Mouse (Mus musculus) testis, postnatal 10 days (tissue): ENCODE results near the gene Gna15.

Experiments used
- DNase-seq: peaks from one replicate; pipeline ENCODE4 v3.0.0; 2021; ENCODE audit warnings: low spot score

Gna15 gene

DNA sequence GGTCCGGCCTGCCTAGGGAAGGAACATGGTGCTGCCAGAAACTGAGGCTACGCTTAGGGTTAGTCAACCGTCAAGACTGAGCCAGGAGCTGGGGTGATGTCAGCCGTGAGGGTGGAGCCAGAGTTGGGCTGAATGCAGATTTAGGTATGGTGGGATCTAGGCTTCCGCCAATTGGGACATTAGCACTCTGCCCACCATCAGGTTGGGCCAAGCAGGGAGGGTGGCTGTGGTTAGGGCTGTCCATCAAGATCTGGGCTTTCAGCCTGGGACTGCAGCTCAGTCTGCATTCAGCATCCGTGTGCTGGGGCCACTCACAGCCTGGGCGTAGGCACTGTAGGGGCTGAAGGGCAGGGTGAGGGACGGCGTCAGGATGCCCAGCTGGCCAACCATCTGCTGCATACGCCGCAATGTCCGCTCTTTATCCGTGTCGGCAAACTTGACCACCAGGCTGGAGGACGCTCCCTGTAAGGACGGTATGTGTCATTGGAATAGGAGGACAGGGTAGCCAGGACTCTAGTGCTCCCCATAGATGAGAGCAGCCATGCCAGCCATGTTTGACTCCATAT is 56.3 kb downstream of the Gna15 start:
- peak; percentile 38 for DNase-seq

DNA sequence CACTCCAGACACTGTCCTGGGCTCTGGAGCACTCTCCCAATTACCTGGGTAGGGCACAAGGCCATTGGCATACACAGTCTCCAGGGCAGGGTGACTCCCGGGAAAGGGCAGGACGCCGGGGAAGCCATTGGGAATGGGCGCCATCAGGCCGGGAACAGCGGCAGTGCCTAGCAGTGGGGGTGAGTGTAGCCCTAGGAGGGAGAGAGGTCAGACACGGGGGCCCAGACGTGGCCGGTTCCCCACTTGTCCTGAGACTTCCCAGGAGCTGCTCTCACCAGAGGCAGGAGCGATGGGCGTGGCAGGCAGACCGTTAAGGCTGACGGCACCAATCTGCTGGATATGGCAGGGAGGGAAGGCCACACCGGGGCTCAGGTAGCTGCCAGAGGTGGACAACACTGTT is 57.1 kb downstream of the Gna15 start:
- DNase-seq: peak; percentile 38

DNA sequence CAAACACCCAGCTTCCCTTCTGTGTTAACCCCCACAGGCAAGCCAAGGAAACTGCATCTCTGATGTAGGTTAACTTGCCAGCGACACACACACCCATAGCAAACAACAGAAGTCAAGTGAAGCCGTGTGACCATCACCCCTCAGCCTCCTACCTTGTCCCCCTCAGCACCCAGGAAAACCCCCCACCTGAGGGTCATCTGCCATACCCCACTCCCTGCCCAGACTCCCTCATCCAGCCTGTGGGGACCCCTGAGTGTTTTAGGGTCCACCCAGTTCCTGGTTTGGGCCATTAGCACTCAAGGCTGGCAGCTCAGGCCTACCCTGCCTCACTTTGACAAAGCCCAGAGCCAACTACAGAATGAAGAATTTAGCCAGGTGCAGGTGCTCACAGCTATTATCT is 58.0 kb downstream of the Gna15 start:
- no peak for DNase-seq

DNA sequence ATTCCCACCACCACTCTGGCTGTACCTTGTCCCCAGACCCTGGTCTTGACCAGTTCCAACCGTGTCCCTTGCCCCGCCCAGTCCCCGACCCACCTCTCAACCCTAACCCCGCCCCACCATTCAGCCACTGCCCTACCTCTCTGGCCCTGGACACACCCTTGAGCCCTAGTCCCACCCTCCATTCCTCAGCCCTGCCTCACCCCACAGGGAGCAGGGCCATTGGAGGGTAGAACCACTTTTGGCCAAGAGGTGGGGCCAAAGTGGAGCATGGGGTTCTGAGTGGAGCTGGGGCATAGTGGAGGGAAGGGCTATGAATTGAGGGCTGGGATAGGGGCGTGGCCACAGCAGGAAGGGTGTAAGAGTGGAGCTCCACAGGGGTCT is 58.8 kb downstream of the Gna15 start:
- peak; percentile 44 for DNase-seq

DNA sequence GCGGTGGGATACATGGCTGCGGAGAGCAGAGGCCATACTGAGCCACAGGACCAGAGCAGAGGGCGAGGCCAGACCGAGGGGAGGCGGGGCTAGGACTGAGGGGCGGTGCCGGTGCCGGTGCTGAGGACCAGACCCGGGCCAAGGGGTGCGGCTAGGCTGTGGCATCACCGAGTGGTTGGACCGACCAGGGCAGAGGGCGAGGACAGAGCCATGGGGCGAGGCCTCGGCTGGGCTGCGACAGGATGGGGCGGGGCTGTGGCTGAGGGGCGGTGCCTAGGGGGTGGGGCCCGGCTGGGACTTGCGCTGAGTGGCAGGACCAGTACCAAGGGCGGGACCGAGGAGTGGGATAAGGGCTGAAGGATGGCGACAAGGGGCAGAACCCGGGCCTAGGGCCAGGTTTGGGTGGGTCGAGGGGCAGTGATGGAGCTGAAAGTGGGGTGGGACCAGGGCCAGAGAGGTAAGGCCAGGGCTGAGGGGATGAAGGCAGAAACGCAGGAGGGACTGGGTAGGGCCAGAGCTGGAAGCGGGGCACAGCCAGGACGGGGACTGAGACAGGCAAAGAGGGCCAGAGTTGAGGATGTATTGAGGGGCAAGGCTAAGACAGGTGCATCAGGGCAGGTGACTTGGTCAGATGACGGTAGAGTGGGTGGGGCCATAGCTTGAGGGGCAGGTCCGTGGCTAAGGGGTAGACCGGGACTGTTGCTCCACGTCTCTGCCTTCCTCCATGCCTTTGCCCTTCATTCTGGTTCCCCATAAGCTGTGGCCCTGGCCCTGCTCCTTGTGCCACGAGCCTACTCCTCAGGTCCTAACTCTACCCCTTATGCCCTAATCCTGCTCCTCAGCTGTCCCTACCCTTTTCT is 59.4 kb downstream of the Gna15 start:
- DNase-seq: peak; percentile 70

DNA sequence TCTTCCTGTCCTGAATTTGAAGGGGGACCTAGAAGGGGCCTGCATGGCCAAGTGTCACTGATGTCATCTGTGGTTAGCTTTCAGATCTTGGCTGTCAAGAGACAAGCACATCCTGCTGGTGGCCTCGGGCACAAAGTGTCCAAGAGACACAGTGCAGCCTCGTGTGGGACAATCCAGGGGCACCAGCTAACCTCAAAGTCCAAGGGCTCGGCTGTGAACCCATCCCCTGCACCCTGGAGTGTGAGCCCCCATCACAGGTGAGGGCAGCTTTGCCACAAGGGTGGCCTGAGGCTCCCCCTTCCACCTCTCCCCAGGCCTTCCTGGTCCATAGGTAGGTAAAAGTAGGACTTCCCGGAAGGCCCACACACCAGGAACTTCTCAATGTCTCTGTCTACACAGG is 60.5 kb downstream of the Gna15 start:
- DNase-seq: peak; percentile 33

DNA sequence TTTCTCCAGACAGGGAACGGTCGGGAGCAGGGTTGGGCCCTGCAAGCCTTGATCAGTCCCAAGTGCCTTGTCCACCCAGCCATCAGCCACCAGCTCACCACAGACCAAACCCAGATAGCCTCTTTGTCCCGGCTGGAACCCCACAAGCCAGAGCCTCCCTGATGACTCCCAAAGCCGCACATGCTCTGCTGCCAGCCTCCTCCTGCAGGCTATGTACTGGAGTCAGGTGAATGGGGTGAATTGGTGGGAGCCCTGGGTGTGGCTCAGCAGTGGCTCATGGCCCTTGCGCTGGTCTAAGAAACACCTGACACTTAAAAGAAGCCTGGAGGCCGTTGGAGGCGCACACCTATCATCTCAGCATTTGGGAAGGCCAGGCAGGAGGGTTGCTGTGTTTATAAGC is 61.1 kb downstream of the Gna15 start:
- DNase-seq: peak; percentile 37

DNA sequence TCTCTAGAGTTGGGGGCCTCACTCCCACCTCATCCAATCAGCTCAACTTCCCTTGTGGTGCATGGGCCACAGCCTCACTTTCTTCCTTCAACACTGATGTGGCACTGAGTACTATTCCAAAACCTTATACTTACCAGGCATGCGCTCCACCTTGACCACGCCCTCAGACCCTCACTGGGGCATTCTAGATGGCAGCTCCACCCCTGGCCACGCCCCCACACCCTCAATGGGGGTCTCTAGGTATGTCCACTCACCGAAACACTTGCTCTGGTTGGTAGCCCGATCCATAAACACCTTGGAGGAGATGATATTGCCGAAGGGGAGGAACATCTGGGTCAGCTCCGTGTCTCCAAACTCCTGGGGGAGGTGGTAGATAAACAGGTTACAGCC is 61.6 kb downstream of the Gna15 start:
- DNase-seq: peak; percentile 61

DNA sequence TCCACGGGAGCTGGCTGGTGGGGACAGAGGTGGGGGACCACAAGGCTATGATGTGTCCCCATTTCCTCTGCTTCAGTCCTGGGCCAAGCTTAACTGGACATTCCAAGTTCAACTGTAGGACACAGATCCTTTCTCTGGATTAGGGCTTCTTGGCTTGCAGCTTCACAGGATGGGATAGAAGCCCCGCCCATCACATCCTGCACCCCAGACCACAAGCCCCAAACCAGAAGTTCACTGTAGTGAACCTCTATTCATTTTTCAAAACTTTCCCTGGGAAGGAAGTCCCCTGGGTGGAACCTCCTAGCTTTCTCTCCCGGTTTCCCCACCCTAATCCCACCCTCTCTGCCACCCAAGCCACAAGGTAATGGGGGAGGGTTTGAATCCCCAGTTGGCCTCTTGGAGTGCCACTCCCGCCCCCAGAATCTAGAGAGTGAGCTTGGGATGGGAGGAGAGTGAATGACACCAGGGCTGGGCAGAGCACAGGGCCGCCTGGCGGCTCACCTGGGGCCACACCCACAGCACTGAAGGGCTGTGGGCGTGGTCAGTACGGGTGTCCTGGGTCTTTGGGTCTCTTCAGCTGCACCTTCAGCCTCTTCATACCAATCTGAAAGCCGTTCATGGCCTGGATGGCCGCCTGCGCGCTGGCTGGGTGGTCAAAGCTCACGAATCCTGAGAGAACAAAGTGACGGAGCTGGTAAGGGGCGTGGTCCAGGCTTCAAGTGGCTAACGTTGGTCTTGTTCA is 62.2 kb downstream of the Gna15 start:
- DNase-seq: peak; percentile 45

DNA sequence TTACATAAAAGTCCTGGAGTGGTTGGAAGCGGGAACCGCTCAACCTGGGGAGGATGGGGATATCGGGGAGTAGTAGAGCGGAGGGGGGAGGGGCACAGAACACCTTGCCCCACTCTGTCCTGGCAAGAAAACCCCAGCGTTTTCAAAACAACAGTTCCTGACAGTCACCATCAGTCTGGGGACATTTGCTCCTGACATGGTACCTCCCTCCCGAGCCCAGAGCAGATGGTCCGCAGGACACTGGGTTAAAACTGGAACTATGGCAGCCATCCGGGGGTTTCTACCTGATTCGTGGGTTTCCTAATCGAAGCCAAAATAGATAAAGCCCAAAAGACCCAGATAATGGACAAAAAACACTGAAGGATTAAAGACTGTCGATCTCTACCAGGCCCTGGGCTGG is 63.1 kb downstream of the Gna15 start:
- DNase-seq: peak; percentile 40

DNA sequence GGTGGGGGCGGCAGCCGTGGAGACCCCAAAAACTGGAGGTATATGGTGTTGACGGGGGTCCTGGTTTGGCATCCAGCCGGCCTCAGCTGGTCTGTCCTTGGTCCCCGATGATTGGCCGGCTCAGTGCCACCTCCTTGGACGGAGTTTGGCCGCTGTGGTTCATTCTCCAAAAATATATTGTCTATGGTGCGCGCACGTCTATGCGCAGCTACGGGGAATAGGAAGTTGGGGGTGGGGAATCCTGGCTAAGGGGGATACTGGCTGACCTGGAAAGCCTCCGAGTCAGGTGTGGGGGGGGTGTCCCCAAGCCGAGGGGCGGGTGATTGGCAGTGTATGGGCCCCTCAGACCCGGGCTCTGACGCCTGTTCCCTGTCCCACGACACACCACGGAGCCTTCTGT is 63.6 kb downstream of the Gna15 start:
- DNase-seq: peak; percentile 45

DNA sequence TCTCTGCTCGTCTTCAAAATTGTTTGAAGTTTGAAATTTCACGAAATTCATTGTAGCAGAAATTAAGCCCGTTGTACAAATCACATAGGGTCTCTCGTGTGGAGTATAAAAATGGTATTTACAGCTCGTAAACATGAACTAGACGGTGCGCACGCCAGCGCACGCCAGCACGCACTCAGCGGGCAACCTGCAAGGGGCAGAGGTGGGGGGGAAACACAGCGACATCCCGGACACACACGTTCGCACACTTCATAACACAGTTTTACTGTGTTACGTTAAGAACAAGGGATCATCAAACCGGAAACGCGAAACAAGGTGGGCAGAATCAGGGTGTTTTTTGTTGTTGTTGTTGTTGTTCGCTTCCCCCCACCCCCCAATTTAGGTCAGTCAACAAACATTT is 64.6 kb downstream of the Gna15 start:
- no peak for DNase-seq

DNA sequence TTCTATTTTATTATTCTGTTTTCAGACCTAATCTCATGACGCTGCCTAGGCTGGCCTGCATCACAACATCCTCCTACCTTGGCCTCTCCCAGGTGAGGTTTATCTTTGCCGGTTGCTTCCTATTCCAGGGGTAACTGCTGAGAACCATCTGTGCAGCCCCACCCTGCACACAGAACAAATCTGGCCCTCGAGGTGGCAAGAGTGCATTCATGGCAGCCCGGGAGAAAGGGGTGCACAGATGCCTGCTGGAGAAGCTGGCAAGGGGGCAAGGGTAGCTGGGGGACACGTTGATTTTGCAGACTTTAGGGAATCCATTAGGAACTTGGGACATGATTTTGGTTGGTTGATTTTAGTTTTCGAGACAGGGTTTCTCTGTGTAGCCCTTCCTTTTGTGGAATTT is 65.8 kb downstream of the Gna15 start:
- no peak for DNase-seq

DNA sequence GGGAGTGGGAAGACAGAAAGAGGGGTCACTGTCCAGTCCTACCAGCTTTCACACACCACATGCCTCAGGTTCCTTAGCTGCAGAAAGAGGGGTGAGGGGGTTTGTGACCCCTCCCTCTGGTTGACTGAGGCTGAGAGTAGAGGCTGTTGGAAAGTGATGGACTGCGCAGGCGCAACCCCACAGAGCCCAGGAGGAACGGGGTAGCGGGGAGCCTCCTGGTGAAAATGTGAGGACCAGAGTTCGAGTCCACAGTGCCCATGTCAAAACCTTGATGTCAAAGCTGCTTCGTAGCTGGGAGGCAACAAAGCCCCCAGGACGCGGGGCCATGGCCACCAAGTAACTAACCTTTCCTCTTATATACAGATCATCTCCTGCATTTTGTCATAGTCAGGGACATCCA is 66.4 kb downstream of the Gna15 start:
- DNase-seq: peak; percentile 38

DNA sequence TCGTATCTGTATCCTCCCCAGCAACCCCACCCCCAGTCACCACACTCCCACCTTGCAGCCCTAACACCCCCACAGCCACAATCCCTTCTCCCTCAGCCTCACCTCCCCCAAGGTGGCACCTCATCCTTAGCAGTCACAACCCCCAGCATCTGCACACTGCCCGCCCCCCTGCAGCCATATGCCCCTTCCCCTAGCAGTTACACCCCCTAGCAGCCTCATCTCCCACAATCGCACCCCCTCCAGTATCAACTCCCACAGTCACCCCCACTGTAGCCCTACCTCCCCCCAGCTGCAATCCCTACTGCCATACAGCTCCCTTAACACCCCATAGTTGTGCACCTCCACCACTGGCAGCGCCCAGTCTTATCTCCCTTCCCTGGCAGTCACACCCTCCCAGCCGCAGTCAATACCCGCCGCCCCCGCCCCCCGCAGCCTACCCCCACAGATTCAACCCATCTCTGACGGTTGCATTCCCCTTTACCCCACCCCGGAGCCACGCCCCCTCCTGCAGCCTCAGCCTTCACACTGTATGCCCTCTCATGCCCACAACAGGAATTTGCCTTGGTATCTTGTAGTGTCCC is 67.0 kb downstream of the Gna15 start:
- peak; percentile 52 for DNase-seq

DNA sequence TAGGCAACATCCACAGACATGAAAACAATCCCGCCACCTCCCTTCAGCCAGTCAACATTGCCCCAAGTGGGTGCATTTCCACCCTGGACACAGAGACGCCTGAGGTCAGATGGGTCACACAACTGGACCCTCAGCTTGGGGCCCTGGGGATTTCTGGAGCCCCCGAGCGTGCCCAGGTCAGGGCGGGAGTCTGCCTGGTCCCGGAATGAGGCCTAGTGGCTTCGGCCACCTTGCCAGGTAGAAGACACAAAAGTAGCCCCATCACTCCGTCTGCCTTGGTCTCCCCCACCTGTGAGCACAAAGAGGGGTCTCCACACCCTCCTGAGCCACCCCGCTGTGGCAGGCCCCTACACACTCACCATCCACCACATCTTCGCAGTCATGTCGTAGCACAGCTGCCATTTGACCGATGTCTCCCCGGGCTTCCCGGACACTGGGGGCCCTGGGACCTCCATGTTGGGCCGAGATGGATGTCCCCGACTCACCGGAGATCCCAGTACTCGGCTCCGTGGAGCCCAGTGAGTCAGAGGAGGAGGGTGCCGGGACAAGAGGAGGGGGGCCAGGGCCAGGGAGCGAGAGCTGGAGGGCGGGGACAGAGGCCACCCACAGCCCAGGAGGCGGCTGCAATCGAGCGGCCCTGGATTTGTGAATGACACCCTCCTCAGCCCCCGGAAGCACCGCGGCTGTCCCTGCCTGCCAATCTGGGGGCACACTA is 68.7 kb downstream of the Gna15 start, which contains the start of gene Nfic:
Gene Nfic (minus strand): TSS at position 455 of the 715 bp plus-strand sequence.
- peak; percentile 42 for DNase-seq

DNA sequence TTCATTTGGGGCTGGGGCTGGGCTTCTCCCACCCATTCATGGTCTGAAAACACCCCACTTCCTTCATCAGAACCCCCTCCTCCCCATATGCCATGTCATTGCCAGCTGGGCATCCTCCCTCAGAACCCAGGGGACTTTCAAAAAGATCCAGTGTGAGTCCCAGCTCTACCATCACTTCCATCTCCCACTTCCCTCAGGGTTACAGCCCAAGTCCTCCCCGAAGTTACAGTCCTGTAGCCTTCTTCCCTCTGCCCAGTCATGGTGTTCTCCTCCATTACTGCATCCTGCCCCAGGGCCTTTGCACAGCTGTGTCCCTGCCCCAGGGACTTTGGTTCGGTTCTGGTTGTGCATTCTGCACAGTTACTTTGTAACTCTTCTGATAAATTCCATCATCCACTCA is 69.9 kb downstream of the Gna15 start:
- peak; percentile 39 for DNase-seq

DNA sequence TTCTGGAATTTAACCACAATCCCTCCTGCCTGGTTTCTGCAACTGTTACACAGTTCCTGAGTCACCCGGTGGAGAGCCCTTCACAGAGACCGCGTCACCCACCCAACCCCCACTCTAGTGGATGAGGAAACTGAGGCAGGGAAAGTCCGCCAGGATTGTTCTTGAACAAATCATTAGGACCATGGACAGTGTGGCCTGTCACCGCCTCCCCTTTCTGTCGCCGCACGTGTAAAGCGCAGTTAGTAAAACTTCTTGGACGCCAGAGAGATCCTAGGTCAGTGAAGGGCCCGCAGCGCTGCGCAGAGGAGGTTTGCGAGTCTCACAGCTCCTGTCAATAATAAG is 71.1 kb downstream of the Gna15 start:
- DNase-seq: peak; percentile 44
